Mouse (Mus musculus): ENCODE results near the gene Arl8b. TPM values are rescaled to one million over a fixed set of nuclear protein-coding genes. Genes with fewer than 3 reads are reported as not detected.
"Not testable (repeated sequence)": the region's sequence is repeated elsewhere in the genome, so short reads cannot be mapped to it uniquely, and the experiment has no call there.

The Arl8b gene
- polyA plus RNA-seq, 1 experiment from 2014 or later, result 104 TPM

DNA sequence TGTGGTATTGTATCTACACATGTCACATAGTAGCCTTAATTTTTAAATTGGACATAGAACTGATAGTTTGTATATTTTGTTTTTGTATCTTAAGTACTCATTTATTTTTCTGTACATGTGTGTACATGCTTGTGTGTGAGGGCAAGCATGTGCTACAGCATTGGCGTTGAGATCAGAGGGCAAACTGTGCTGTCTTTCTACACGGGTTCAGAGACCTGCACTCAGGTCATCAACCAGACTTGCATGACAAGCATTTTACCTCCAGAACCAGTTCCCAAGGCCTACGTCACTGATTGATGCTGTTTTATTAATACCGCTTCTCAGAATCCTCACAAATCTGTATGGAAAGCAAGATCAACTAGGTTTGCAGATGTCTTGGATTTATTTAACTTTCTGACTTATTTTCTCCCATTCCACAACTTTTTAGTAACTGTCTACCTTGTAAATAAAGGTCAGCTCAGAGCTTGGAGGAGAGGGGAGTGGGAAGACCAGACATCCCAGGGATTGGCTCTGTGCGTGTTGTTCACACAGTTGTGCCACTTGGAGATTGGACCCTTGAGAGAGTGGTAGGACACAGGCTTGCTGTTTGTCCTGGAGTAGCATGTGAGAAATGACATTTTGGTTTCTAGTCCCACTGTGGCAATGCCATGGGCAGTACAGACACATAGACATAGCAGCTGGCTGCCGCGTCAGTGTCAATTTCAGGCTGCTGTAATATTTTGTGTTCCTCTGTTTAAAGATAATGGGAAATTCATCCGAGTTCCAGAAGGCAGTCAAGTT, 58.2 kb downstream of the Arl8b start:
- Histone ChIP-seq H3K9ac (no peak overlapping the region), H3K27me3 (no peaks in the 10 kb centered on the region)
- 92% methylated on average over 8 of the region's 8 CpGs for WGBS

DNA sequence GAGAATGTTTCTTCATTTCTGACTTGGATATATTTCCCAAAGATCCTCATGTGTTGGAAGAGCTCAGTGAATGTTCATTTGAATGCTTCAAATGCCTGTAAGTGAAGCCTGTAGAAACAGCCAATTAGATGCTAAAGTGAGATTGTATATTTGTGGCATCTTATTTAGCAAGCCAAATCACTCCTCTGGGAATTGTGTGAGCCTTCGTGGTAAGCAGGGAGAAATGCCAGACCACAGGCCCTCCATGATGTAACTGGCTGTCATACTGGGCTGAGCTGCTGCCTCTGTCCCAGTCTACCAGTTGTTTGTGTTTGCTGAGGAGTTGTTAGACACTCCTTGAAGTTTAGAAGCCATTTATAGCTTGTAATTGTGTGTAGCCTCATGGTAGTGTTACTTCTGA, 60.8 kb downstream of the Arl8b start:
- 42% methylated on average over 1 of the region's 1 CpGs for WGBS
- Histone ChIP-seq H3K9ac (no peak overlapping the region), H3K36me3 (peaks cover 55% of the 10 kb centered on the region), H3K9me3 (no peaks in the 10 kb centered on the region), H3K4me3 (no peak overlapping the region), H3K27ac (replicated peaks) (no peak overlapping the region), H3K4me1 (replicated peaks) (no peaks in the 10 kb centered on the region), H3K27me3 (no peaks in the 10 kb centered on the region), H3K4me2 (no peak overlapping the region)
- ATAC-seq (ENCODE audit: low read depth), result no peak

More for the DNA sequence above, 58.2 kb downstream of the Arl8b start:
- Histone ChIP-seq H3K9me3 (no peaks in the 10 kb centered on the region), H3K4me1 (replicated peaks) (no peaks in the 10 kb centered on the region; the same call in 1 of the 2 replicates), H3K36me3 (peaks cover 48% of the 10 kb centered on the region), H3K27ac (replicated peaks) (no peak overlapping the region), H3K4me3 (no peak overlapping the region), H3K4me2 (no peak overlapping the region)
- ATAC-seq (ENCODE audit: low read depth), result no peak

DNA sequence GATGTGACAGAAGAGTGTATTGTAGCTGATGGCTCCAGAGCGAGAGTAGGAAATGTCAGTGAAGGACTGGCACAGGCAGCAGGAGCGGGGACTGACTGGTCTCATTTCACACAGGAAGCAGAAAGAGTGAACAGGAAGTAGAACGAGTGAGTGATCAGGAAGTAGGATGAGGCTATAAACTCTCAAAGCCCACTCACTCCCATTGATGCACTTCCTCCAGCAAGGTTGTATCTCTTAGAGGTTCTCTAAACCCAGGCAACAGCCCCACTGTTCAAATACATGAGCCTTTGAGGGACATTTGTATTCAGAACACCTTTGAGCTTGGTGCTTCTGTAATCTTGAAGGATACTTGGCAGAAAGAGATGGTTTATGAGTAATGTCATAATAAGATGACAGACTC, 61.2 kb downstream of the Arl8b start:
- Histone ChIP-seq H3K9ac (no peak overlapping the region), H3K9me3 (no peaks in the 10 kb centered on the region), H3K4me2 (no peak overlapping the region), H3K4me1 (replicated peaks) (no peaks in the 10 kb centered on the region), H3K27ac (replicated peaks) (no peak overlapping the region), H3K36me3 (peaks cover 58% of the 10 kb centered on the region), H3K4me3 (no peak overlapping the region), H3K27me3 (no peaks in the 10 kb centered on the region)
- 78% methylated on average over 3 of the region's 3 CpGs for WGBS
- no peak for ATAC-seq (ENCODE audit: low read depth)

DNA sequence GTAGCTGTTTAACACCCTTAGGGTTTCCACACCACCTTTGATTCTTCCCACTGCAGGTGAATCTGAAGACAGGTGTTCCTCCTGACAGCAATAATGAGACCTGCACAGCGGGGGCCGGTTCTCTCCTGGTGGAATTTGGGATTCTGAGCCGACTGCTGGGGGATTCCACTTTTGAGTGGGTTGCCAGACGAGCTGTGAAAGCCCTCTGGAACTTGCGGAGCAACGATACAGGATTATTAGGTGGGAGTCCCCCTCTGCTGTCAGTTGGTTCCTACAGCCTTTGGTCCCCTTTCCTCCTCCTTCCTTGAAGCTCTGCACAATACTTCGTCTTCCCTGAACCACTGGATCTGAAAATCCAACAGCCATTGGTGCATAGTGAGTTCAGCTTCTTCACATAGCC, 61.9 kb downstream of the Arl8b start:
- Histone ChIP-seq H3K36me3 (peaks cover 56% of the 10 kb centered on the region), H3K27ac (replicated peaks) (no peak overlapping the region), H3K4me2 (no peak overlapping the region), H3K4me1 (replicated peaks) (no peaks in the 10 kb centered on the region), H3K9ac (no peak overlapping the region), H3K27me3 (no peaks in the 10 kb centered on the region), H3K9me3 (no peaks in the 10 kb centered on the region), H3K4me3 (no peak overlapping the region)
- ATAC-seq (ENCODE audit: low read depth), result no peak
- WGBS, result 91% methylated on average over 7 of the region's 7 CpGs

DNA sequence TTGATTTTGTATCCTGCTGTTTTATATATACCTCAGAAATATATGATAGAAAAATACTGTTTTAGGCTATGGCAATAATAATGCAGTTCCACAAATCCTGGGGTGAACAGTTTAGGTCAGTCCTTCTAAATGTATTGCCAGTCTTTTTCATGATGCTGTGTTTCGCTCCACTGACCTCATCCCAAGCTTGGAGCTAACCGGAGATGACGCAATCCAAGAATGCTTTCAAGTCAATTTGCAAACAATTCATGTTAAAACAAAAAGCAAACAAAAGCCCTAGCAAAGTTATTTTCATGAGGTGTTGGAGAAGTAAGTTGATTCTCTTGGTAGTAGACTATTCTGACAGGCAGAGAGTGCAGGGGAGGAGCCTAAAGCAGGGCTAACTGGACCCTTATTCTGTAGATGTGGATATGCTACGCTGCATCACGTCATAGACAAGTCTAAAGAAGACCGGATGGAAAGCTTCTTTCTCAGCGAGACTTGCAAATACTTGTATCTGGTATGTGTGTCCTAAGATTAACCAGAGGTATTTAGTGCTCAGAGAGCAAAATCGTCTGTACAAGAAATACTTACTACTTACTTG, 69.3 kb downstream of the Arl8b start:
- Histone ChIP-seq H3K9ac (no peak overlapping the region), H3K4me1 (replicated peaks) (no peaks in the 10 kb centered on the region), H3K36me3 (peaks cover 76% of the 10 kb centered on the region), H3K4me2 (no peak overlapping the region), H3K27me3 (no peaks in the 10 kb centered on the region), H3K9me3 (no peaks in the 10 kb centered on the region), H3K27ac (replicated peaks) (no peak overlapping the region), H3K4me3 (no peak overlapping the region)
- ATAC-seq (ENCODE audit: low read depth), result no peak
- WGBS, result 94% methylated on average over 8 of the region's 8 CpGs

DNA sequence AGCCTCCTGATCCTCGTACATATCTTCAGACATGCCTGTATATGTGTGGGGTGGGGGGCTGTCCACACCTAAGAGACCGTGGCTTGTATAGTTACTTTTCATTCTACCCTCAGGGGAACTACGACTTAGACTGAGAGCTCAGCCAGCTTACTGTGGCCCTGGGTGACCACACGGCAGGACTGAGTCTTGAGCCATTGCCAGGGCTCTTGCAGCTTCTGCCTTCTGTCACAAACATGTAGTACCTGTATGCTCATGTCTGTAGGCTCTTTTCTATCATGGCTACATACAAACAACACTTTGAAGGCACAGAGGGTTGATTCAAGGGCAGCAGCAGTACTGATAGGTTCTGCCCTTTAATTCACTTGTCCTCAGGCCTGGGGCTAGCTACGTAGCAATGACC, 70.1 kb downstream of the Arl8b start:
- Histone ChIP-seq H3K36me3 (peaks cover 79% of the 10 kb centered on the region), H3K9ac (no peak overlapping the region), H3K9me3 (no peaks in the 10 kb centered on the region), H3K27ac (replicated peaks) (no peak overlapping the region), H3K27me3 (no peaks in the 10 kb centered on the region), H3K4me1 (replicated peaks) (no peaks in the 10 kb centered on the region), H3K4me2 (no peak overlapping the region), H3K4me3 (no peak overlapping the region)
- no peak for ATAC-seq (ENCODE audit: low read depth)
- WGBS, result 96% methylated on average over 5 of the region's 5 CpGs

DNA sequence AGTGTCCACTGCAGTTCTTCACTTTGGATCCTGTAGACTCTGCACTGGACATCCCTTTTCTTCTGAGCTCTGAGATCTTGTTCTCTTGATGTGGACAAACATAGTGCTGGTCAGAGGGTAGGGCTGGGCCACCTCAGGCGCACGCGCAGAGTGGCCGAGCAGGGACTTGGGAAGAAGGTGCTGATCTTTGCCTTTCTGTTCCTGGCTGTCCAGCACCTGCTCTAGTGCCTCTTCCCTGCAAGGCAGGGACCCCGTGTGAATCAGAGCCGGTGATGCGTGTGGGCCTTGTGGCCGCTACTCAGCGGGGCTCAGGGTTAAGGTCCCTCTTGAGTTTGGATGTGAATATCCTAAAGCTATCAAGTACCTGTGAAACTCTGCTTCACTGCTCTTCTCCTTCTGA, 75.7 kb downstream of the Arl8b start:
- Histone ChIP-seq H3K9ac (no peak overlapping the region), H3K4me2 (no peak overlapping the region), H3K4me1 (replicated peaks) (no peaks in the 10 kb centered on the region), H3K36me3 (peaks cover 42% of the 10 kb centered on the region), H3K27me3 (no peaks in the 10 kb centered on the region), H3K4me3 (no peak overlapping the region), H3K27ac (replicated peaks) (no peak overlapping the region), H3K9me3 (peaks cover 10% of the 10 kb centered on the region; the same call in 1 of the 2 replicates)
- WGBS, result 91% methylated on average over 9 of the region's 9 CpGs
- no peak for ATAC-seq (ENCODE audit: low read depth)

DNA sequence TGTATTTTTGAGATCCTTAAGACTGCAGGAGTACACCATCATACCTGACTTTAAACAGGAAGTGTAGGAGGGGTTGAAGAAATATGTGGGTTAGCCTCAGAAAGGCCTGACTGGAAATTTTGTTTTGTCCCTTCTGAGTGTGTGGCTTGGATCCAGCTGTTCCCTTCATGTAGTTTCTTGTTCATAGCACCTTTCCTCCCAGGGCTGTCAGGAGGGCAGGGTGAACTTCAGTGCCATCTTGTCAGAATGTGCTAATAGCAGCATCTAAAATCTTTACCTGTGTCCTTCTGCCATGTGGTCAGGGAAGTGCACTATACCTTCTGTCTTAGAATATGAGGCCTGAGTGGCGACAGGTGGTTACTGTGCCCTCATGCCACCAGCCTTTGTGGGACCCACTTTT, 78.3 kb downstream of the Arl8b start:
- H3K4me1 ChIP-seq (replicated peaks), result no peaks in the 10 kb centered on the region
- H3K27me3 ChIP-seq, result no peaks in the 10 kb centered on the region
- peaks cover 18% of the 10 kb centered on the region for H3K36me3 ChIP-seq
- H3K4me2 ChIP-seq, result no peak overlapping the region
- H3K4me3 ChIP-seq, result no peak overlapping the region
- peaks cover 10% of the 10 kb centered on the region; the same call in 1 of the 2 replicates for H3K9me3 ChIP-seq
- no peak for ATAC-seq (ENCODE audit: low read depth)
- 93% methylated on average over 1 of the region's 1 CpGs for WGBS
- no peak overlapping the region for H3K9ac ChIP-seq
- H3K27ac ChIP-seq (replicated peaks), result no peak overlapping the region

DNA sequence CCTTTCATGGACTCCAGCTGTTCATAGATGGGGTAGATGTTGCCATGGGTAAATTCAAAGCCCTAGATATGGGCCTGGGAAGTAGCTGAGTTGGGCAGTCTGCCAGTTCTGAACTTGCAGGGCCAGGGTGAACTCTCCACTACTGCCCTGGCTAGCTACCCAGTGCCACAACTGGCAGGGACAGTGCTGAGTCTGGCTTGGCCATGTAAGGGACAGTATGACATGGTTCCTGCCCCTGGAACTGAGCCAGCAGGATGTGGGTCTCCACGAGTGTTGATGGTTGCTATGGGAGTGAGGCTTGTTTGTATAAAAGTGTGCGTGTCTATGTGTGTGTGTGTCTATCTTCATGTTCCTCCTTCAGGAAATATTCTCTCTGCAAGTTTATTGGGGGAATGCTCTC, 79.6 kb downstream of the Arl8b start:
- Histone ChIP-seq H3K4me2 (no peak overlapping the region), H3K4me1 (replicated peaks) (no peaks in the 10 kb centered on the region), H3K9ac (no peak overlapping the region), H3K4me3 (no peak overlapping the region), H3K9me3 (peaks cover 10% of the 10 kb centered on the region; the same call in 1 of the 2 replicates), H3K27ac (replicated peaks) (no peak overlapping the region), H3K36me3 (peaks cover 11% of the 10 kb centered on the region), H3K27me3 (no peaks in the 10 kb centered on the region)
- WGBS, result 85% methylated on average over 2 of the region's 2 CpGs
- no peak for ATAC-seq (ENCODE audit: low read depth)

DNA sequence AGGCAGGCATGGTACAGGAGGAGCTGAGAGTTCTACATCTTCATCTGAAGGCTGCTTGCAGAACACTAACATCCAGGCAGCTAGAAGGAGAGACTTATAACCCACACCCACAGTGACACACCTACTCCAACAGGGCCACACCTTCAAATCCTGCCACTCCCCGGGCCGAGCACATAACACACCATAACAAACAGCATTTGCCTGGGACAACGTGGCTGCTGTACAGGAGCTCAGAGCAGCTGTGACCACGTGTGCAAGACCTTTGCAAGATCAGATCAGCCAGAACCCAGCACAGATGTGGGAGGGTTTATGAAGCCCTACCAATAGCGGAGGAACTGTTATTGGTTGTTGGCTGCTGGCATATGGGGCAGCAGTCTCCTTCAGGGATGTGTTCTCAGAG, 83.4 kb downstream of the Arl8b start:
- 83% methylated on average over 5 of the region's 5 CpGs for WGBS
- Histone ChIP-seq H3K9me3 (peaks cover 10% of the 10 kb centered on the region; the same call in 1 of the 2 replicates), H3K4me3 (no peak overlapping the region), H3K4me2 (no peak overlapping the region), H3K36me3 (no peaks in the 10 kb centered on the region), H3K9ac (no peak overlapping the region), H3K27me3 (no peaks in the 10 kb centered on the region), H3K4me1 (replicated peaks) (no peaks in the 10 kb centered on the region), H3K27ac (replicated peaks) (no peak overlapping the region)
- no peak for ATAC-seq (ENCODE audit: low read depth)

DNA sequence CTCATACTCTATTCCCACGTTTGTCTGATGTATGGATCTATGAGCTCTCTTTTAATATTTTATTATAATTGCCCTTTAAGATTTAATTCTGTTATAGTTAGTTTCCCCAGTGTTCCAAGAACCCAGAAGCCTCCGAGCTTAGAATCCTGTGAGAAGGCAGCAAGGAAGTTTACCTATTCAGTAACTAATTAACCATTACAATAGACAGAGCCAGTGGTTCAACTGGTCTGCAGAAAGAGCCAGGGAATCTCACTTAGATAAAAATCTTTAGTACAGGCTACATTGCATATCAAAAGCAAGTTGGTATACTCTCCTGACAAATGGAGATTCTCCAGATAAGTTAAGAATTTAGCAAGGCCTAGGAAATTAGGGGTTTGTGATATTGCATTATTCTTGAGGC, 86.1 kb downstream of the Arl8b start:
- H3K4me2 ChIP-seq; H3K4me3 ChIP-seq; H3K27ac ChIP-seq (replicated peaks); H3K9me3 ChIP-seq; H3K4me1 ChIP-seq (replicated peaks); H3K27me3 ChIP-seq; H3K36me3 ChIP-seq; H3K9ac ChIP-seq; ATAC-seq (ENCODE audit: low read depth): not testable (repeated sequence)
- 62% methylated on average over 2 of the region's 2 CpGs for WGBS

DNA sequence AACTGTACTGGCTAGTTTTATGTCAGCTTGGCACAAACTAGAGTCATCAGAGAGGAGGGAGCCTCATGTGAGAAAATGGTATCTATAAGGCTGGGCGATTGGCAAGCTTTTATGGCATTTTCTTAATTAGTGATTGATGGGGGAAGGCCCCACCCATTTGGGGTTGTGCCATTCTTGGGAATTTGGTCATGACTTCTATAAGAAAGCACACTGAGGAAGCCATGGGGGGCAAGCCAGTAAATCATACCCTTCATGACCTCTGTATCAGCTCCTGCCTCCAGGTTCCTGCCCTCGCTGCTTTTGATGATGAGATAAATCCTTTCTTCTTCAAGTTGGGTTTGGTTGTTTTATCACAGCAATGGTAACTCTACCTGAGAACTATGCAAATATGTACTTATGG, 87.5 kb downstream of the Arl8b start:
- no peaks in the 10 kb centered on the region for H3K27me3 ChIP-seq
- H3K27ac ChIP-seq (replicated peaks), result no peak overlapping the region
- ATAC-seq (ENCODE audit: low read depth), result no peak
- 91% methylated on average over 2 of the region's 2 CpGs for WGBS
- no peak overlapping the region for H3K4me3 ChIP-seq
- no peak overlapping the region for H3K4me2 ChIP-seq
- H3K4me1 ChIP-seq (replicated peaks), result no peaks in the 10 kb centered on the region
- no peaks in the 10 kb centered on the region for H3K9me3 ChIP-seq
- H3K36me3 ChIP-seq, result no peaks in the 10 kb centered on the region
- H3K9ac ChIP-seq, result no peak overlapping the region

DNA sequence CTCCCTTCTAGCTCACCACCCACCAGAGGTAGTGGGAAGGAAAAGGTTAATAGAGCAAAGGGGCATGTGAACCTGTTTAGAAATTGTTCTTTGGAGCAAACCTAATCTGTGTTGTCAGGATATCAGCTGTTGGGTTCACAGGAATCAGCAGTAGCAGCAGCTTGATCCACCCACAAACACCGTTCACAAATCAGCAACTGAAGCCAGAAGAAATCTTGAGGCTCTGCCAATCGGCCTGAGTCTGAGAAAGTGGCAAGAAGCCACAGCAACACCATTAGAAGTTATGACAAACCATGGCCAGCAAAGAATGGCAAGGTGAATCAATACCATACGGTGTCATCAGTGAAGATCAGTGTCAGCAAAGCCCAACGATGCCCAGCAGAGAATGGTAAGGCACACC, 88.4 kb downstream of the Arl8b start:
- Histone ChIP-seq H3K4me2 (no peak overlapping the region), H3K36me3 (no peaks in the 10 kb centered on the region), H3K27ac (replicated peaks) (no peak overlapping the region), H3K4me1 (replicated peaks) (no peaks in the 10 kb centered on the region; the same call in 1 of the 2 replicates), H3K27me3 (no peaks in the 10 kb centered on the region), H3K4me3 (no peak overlapping the region), H3K9ac (no peak overlapping the region), H3K9me3 (no peaks in the 10 kb centered on the region)
- ATAC-seq (ENCODE audit: low read depth), result no peak
- WGBS, result 96% methylated on average over 4 of the region's 4 CpGs
